Mouse (Mus musculus): Measurements from ENCODE around the gene Pld3. TPM values are rescaled to one million over a fixed set of nuclear protein-coding genes. Genes with fewer than 3 reads are reported as not detected.

Gene Pld3
- total and polyA plus RNA-seq, 3 experiments = 11.1 to 22.8 TPM; not detected in 1

DNA sequence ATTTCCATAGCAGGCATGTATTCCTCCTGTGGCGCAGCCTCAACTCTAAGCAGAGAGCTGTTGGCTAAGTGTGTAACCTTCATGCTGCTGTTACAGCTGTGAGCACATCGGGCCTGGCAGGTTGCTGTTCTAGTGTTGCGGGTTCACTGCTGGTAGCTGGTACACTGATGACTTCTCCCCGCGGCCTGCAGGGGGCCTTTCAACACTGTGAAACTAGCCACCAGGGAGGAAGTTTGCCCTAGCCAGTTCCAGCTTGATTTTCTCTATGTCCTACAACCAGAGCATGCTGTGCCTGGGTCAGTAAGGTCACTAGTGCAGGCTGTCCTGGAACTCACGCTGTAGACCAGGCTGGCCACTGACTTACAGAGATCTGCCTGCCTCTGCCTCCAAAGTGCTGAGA, 23.9 kb upstream of the Pld3 start:
- Histone ChIP-seq H3K4me1 (ENCODE audit: control insufficient read depth in 1 of 2, insufficient read depth in 2 of 2, low read length in 2 of 2) (no peaks in the 10 kb centered on the region), H3K9ac (ENCODE audit: control insufficient read depth, low read depth, low read length, poor library complexity, severe bottlenecking) (no peak overlapping the region), H3K4me3 (ENCODE audit: control insufficient read depth in 1 of 2, insufficient read depth in 1 of 2, low read depth in 2 of 2, low read length in 2 of 2) (no peak overlapping the region), H3K27me3 (ENCODE audit: control insufficient read depth in 1 of 2, insufficient read depth in 2 of 2, low read length in 2 of 2) (no peaks in the 10 kb centered on the region), H3K36me3 (ENCODE audit: control insufficient read depth in 1 of 2, insufficient read depth in 2 of 2, low read length in 2 of 2) (peaks cover 0 to 8% of the 10 kb centered on the region in 2 experiments; a peak in 3 of 4 replicates), H3K27ac (ENCODE audit: control insufficient read depth, low read depth, low read length) (no peak overlapping the region), H3K79me2 (ENCODE audit: control insufficient read depth, insufficient read depth, low read length, poor library complexity) (no peaks in the 10 kb centered on the region), H3K9me3 (replicated peaks; ENCODE audit: insufficient read depth, low read length) (no peaks in the 10 kb centered on the region)
- TF ChIP-seq EP300 (IDR thresholded peaks at IDR 0.05; ENCODE audit: low read depth in 1 of 2, low read length in 2 of 2) (no peak), NELFE (IDR thresholded peaks at IDR 0.05; ENCODE audit: low read depth, low read length) (no peak), USF1 (IDR thresholded peaks at IDR 0.05; ENCODE audit: low read depth, low read length) (no peak), RAD21 (IDR thresholded peaks at IDR 0.05; ENCODE audit: low read depth, low read length) (peak; percentile 13), POLR2AphosphoS5 (IDR thresholded peaks at IDR 0.05; ENCODE audit: borderline replicate concordance, low read depth, low read length) (no peak), MYB (IDR thresholded peaks at IDR 0.05; ENCODE audit: low read depth, low read length) (no peak), CTCF (IDR thresholded peaks at IDR 0.05 in 2 of 3, conservative IDR thresholded peaks at IDR 0.05 in 1 of 3; ENCODE audit: control insufficient read depth in 1 of 3, insufficient read depth in 1 of 3, low read depth in 2 of 3, low read length in 3 of 3, poor library complexity in 1 of 3, severe bottlenecking in 1 of 3) (peak; percentile 45 to 56 (median 47)), TAL1 (IDR thresholded peaks at IDR 0.05; ENCODE audit: low read length) (no peak), CHD2 (IDR thresholded peaks at IDR 0.05; ENCODE audit: low read length) (no peak), ZKSCAN1 (IDR thresholded peaks at IDR 0.05; ENCODE audit: low read depth, low read length) (no peak)
- peak; percentile 45 for DNase-seq (ENCODE audit: low read depth, low spot score)

DNA sequence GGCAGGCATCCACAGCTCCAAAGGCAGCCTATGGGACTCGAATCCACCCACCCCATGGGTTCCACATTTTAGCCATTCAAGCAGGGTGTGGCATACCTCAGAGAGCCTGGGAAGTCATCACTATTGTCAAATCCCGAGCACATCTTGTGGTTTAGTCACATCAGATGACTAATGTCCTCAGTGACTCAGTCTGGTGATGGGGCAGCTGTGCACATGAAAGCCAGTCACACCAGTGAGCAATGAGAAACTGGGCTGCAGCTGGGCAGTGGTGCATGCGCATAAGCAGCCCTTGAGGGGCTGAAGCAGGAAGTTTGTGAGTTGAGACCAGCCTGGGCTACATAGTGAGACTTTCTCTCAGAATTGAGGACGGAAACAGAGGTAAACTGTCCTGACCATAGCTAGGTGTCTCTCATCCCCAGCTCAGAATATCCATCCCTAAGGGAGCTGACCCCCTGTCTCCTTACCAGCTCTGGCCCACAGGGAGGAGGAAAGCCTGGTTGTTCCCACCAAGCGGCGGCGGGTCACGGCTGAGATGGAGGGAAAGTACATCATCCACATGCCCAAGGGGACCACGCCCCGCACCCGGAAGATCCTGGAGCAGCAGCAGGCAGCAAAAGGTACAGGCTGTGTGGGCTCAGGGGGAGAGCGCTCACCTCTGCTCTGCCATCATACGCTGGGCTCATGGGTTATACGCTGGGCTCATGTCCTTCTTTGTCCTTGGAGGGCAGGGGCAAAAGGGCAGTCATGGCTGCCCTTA, 21.3 kb upstream of the Pld3 start:
- H3K27me3 ChIP-seq (ENCODE audit: control insufficient read depth in 1 of 2, insufficient read depth in 2 of 2, low read length in 2 of 2) = no peaks in the 10 kb centered on the region
- no peaks in the 10 kb centered on the region for H3K4me1 ChIP-seq (ENCODE audit: control insufficient read depth in 1 of 2, insufficient read depth in 2 of 2, low read length in 2 of 2)
- H3K9me3 ChIP-seq (replicated peaks; ENCODE audit: insufficient read depth, low read length) = no peaks in the 10 kb centered on the region
- H3K27ac ChIP-seq (ENCODE audit: control insufficient read depth, low read depth, low read length) = no peak overlapping the region
- TF ChIP-seq BHLHE40 (IDR thresholded peaks at IDR 0.05; ENCODE audit: borderline replicate concordance, low read depth, low read length) (no peak), RCOR1 (IDR thresholded peaks at IDR 0.05; ENCODE audit: low read depth, low read length) (no peak), ZNF384 (IDR thresholded peaks at IDR 0.05; ENCODE audit: low read depth, low read length) (no peak), ELF1 (IDR thresholded peaks at IDR 0.05; ENCODE audit: low read depth, low read length) (no peak), MEF2A (IDR thresholded peaks at IDR 0.05; ENCODE audit: extremely low read depth, insufficient replicate concordance, low read depth, low read length, poor library complexity, severe bottlenecking) (no peak)
- DNase-seq (ENCODE audit: low read depth, low spot score) = peak; percentile 40
- peaks cover 0 to 9% of the 10 kb centered on the region in 2 experiments; a peak in 3 of 4 replicates for H3K36me3 ChIP-seq (ENCODE audit: control insufficient read depth in 1 of 2, insufficient read depth in 2 of 2, low read length in 2 of 2)
- no peak overlapping the region for H3K9ac ChIP-seq (ENCODE audit: control insufficient read depth, low read depth, low read length, poor library complexity, severe bottlenecking)
- H3K79me2 ChIP-seq (ENCODE audit: control insufficient read depth, insufficient read depth, low read length, poor library complexity) = no peaks in the 10 kb centered on the region
- H3K4me3 ChIP-seq (ENCODE audit: control insufficient read depth in 1 of 2, insufficient read depth in 1 of 2, low read depth in 2 of 2, low read length in 2 of 2) = no peak overlapping the region
